Mouse (Mus musculus): ENCODE data around the gene Rpusd2. TPM values are rescaled to one million over a fixed set of nuclear protein-coding genes. Genes with fewer than 3 reads are reported as not detected.

Gene Rpusd2
- polyA plus RNA-seq, 1 experiment = 16.2 TPM

DNA sequence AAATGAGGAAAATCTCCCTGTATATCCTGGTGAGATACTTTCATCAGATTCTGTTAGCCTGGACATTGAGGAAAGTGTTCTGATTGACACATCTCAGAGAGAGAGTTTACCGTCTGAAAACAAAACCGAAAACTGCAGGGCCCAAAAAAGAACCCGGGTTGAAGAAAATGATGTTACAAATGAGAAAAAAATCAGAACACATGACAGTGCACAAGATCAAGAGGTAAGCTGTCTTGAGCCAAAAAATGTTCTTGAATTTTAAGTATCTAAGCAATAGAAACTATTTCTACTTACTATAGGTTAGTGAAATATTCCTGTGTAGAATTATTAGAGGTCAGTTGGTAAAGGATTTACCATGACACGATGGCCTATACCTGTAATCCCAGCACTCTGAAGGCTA, 37.8 kb downstream of the Rpusd2 start:
- TF ChIP-seq POLR2A (IDR thresholded peaks at IDR 0.05; ENCODE audit: insufficient read depth, low read length) = no peak
- TF ChIP-seq CTCF (IDR thresholded peaks at IDR 0.05; ENCODE audit: low read depth, low read length) = no peak
- TF ChIP-seq EP300 (IDR thresholded peaks at IDR 0.05; ENCODE audit: insufficient read depth, low read depth, low read length) = no peak
- H3K27me3 ChIP-seq (ENCODE audit: control insufficient read depth, insufficient read depth, low read length, poor library complexity, severe bottlenecking) = no peaks in the 10 kb centered on the region
- H3K9ac ChIP-seq (ENCODE audit: low read depth, poor library complexity, severe bottlenecking) = no peak overlapping the region
- no peak overlapping the region for H3K4me3 ChIP-seq (ENCODE audit: low read depth, low read length)
- no peak overlapping the region for H3K27ac ChIP-seq (ENCODE audit: insufficient read depth, low read length)
- peaks cover 25% of the 10 kb centered on the region for H3K36me3 ChIP-seq (ENCODE audit: control insufficient read depth, insufficient read depth, low read length, poor library complexity, severe bottlenecking)
- no peaks in the 10 kb centered on the region for H3K4me1 ChIP-seq (ENCODE audit: control insufficient read depth, insufficient read depth, low read length)
- H3K9me3 ChIP-seq (replicated peaks; ENCODE audit: control insufficient read depth, insufficient read depth, low read length, poor library complexity, severe bottlenecking) = no peaks in the 10 kb centered on the region

DNA sequence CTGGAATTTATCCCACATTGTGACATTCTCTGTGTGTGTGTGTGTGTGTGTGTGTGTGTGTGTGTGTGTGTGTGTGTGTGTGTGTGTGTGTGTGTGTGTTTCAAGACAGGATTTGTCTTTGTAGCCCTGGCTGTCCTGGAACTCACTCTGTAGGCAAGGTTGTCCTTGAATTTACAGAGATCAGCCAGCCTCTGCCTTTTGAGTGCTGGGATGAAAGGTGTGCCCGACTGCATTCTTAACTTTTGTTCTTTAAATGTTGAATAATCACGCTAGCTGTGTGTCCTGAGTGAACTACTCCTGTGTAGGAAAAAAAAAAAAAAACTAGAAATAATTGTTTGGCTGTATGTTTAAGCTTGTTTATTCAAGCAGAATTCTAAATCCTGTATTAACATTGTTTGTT, 51.6 kb downstream of the Rpusd2 start:
- no peaks in the 10 kb centered on the region for H3K4me1 ChIP-seq (ENCODE audit: control insufficient read depth, insufficient read depth, low read length)
- no peaks in the 10 kb centered on the region for H3K9me3 ChIP-seq (replicated peaks; ENCODE audit: control insufficient read depth, insufficient read depth, low read length, poor library complexity, severe bottlenecking)
- peaks cover 27% of the 10 kb centered on the region for H3K36me3 ChIP-seq (ENCODE audit: control insufficient read depth, insufficient read depth, low read length, poor library complexity, severe bottlenecking)
- H3K4me3 ChIP-seq (ENCODE audit: low read depth, low read length) = no peak overlapping the region
- TF ChIP-seq EP300 (IDR thresholded peaks at IDR 0.05; ENCODE audit: insufficient read depth, low read depth, low read length) (no peak), POLR2A (IDR thresholded peaks at IDR 0.05; ENCODE audit: insufficient read depth, low read length) (no peak), CTCF (IDR thresholded peaks at IDR 0.05; ENCODE audit: low read depth, low read length) (no peak)
- H3K27me3 ChIP-seq (ENCODE audit: control insufficient read depth, insufficient read depth, low read length, poor library complexity, severe bottlenecking) = no peaks in the 10 kb centered on the region
- no peak overlapping the region for H3K27ac ChIP-seq (ENCODE audit: insufficient read depth, low read length)
- H3K9ac ChIP-seq (ENCODE audit: low read depth, poor library complexity, severe bottlenecking) = no peak overlapping the region

Other genes with a start within 250 kb of the Rpusd2 start
- 119 and 127 TPM in 2 replicates for gene Knstrn, start 220.8 kb upstream of the Rpusd2 start, polyA plus RNA-seq (2011; ENCODE audit: insufficient read depth, insufficient read length, low read depth, missing spikeins)
- gene Ivd, start 172.8 kb upstream of the Rpusd2 start, polyA plus RNA-seq (2011; ENCODE audit: insufficient read depth, insufficient read length, low read depth, missing spikeins) = 28.7 and 30.3 TPM in 2 replicates
- 12.2 and 14.1 TPM in 2 replicates for gene Bahd1, start 134.4 kb upstream of the Rpusd2 start, polyA plus RNA-seq (2011; ENCODE audit: insufficient read depth, insufficient read length, low read depth, missing spikeins)
- 9.3 and 10.3 TPM in 2 replicates for gene Chst14, start 108.3 kb upstream of the Rpusd2 start, polyA plus RNA-seq (2011; ENCODE audit: insufficient read depth, insufficient read length, low read depth, missing spikeins)
- gene Ccdc32, start 5.4 kb upstream of the Rpusd2 start, polyA plus RNA-seq (2011; ENCODE audit: insufficient read depth, insufficient read length, low read depth, missing spikeins) = 8.7 and 9.2 TPM in 2 replicates
- 90.2 and 96.0 TPM in 2 replicates for gene Knl1, start 12.3 kb downstream of the Rpusd2 start, polyA plus RNA-seq (2011; ENCODE audit: insufficient read depth, insufficient read length, low read depth, missing spikeins)
- gene Rad51, start 78.0 kb downstream of the Rpusd2 start, polyA plus RNA-seq (2011; ENCODE audit: insufficient read depth, insufficient read length, low read depth, missing spikeins) = 117 and 128 TPM in 2 replicates
- 22.0 and 25.4 TPM in 2 replicates for gene Rmdn3, start 122.2 kb downstream of the Rpusd2 start, polyA plus RNA-seq (2011; ENCODE audit: insufficient read depth, insufficient read length, low read depth, missing spikeins)
- gene Gchfr, start 133.0 kb downstream of the Rpusd2 start, polyA plus RNA-seq (2011; ENCODE audit: insufficient read depth, insufficient read length, low read depth, missing spikeins) = 2.2 and 6.0 TPM in 2 replicates
- 0.21 TPM in 1 of 2 replicates, not detected in the other for gene Gm14137, start 139.7 kb downstream of the Rpusd2 start, polyA plus RNA-seq (2011; ENCODE audit: insufficient read depth, insufficient read length, low read depth, missing spikeins)
- gene Zfyve19, start 173.8 kb downstream of the Rpusd2 start, polyA plus RNA-seq (2011; ENCODE audit: insufficient read depth, insufficient read length, low read depth, missing spikeins) = 11.9 and 13.4 TPM in 2 replicates
- 12.0 and 12.5 TPM in 2 replicates for gene Dnajc17, start 174.0 kb downstream of the Rpusd2 start, polyA plus RNA-seq (2011; ENCODE audit: insufficient read depth, insufficient read length, low read depth, missing spikeins)
- not detected in 2 replicates for gene Ppp1r14d, start 195.1 kb downstream of the Rpusd2 start, polyA plus RNA-seq (2011; ENCODE audit: insufficient read depth, insufficient read length, low read depth, missing spikeins)
- gene Spint1, start 202.6 kb downstream of the Rpusd2 start, polyA plus RNA-seq (2011; ENCODE audit: insufficient read depth, insufficient read length, low read depth, missing spikeins) = 57.3 and 71.4 TPM in 2 replicates
- 0.36 and 0.78 TPM in 2 replicates for gene Rhov, start 236.5 kb downstream of the Rpusd2 start, polyA plus RNA-seq (2011; ENCODE audit: insufficient read depth, insufficient read length, low read depth, missing spikeins)